Mouse (Mus musculus): ENCODE results near the gene Dcun1d2. TPM values are rescaled to one million over a fixed set of nuclear protein-coding genes. Genes with fewer than 3 reads are reported as not detected.
A peak's percentile ranks its signal among the peaks of the same experiment; 100 is the strongest.

Gene Dcun1d2
- polyA plus RNA-seq, 1 experiment from 2014 or later: 14.4 TPM

DNA sequence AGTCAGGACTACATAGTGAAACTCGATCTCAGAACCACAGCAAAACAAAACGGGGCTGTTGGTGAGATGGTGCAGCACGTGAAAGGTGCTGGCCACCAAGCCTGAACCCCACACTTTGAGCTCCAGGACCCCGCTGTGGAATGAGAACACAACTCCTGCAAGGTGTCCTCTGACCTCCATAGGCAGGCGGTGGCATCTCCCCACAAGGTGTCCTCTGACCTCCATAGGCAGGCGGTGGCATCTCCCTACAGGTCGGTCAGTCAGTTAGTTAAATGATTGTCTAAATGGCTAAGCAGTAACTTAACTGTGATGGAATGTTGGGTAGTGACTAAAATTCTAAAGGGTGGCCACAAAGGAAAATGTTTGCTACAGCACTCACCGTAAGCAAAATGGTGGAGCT lies 11.6 kb upstream of the Dcun1d2 start:
- no peak overlapping the region for H3K9ac ChIP-seq
- no peak for ATAC-seq
- 88% methylated on average over 8 of the region's 8 CpGs for WGBS (ENCODE audit: insufficient replicate concordance)
- no peak overlapping the region for H3K27ac ChIP-seq
- no peak overlapping the region for H3K4me2 ChIP-seq
- no peaks in the 10 kb centered on the region for H3K27me3 ChIP-seq (replicated peaks)
- H3K36me3 ChIP-seq: peaks cover 66% of the 10 kb centered on the region
- H3K4me1 ChIP-seq: no peaks in the 10 kb centered on the region
- H3K9me3 ChIP-seq (replicated peaks): 0 out of 2 replicates have a peak, but pooled peaks cover 5% of the 10 kb centered on the region
- H3K4me3 ChIP-seq: no peak overlapping the region

DNA sequence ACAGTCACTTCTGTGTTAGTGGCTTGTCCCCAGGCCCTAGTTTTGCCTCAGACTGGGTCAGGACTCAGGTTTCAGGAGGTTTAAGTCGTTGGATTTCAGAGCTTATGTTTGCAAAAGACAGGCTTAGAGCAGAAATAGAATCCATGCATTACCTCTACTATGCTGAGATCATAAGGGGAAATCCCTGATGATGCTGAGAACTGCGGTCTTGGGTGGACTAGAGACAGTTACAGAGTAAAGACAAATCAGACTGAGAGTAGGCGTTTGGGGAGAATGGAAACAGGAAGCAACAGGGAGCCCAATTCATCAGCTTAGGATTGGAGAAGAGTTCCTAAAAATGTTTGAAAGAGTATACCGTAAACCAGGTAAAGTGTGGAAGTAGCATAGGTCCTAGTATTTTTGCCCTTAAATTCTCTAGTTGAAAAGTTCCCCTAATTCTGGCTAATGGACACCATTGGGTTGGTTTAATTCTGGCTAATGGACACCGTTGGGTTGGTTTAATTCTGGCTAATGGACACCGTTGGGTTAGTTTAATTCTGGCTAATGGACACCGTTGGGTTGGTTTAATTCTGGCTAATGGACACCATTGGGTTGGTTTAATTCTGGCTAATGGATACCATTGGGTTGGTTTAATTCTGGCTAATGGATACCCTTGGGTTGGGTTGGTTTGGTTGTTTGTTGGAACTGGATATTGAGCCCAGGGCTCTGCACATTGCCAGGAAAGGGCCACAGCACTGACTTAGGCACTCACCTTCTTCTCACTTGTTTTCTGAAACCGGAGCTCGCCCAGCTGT lies 5.9 kb upstream of the Dcun1d2 start:
- Histone ChIP-seq H3K4me1 (peaks cover 10% of the 10 kb centered on the region), H3K9me3 (replicated peaks) (no peaks in the 10 kb centered on the region), H3K27me3 (replicated peaks) (no peaks in the 10 kb centered on the region), H3K4me3 (no peak overlapping the region), H3K27ac (no peak overlapping the region), H3K36me3 (peaks cover 57% of the 10 kb centered on the region), H3K9ac (no peak overlapping the region), H3K4me2 (no peak overlapping the region)
- WGBS (ENCODE audit: insufficient replicate concordance): 81% methylated on average over 9 of the region's 9 CpGs
- ATAC-seq: no peak

DNA sequence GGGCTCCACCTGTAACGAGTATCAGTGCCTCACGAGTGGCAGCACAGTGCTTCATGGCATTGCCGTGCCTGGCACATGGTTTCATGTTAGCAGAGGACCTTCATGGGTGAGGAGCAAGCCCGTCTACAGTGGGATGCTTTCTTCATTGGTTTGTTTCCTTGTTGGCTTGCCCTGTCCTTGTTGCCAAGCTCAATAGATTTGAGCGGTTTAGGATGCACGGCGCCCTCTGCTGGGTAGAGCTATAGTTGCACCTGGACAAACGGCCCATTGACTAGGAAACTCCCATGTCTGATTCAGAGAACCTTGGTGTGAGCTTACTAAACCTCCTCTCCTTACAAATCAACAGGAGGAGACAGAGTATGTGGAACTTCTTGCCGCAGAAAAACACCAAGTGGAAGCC lies 4.4 kb upstream of the Dcun1d2 start:
- H3K9ac ChIP-seq: no peak overlapping the region
- H3K27ac ChIP-seq: no peak overlapping the region
- H3K27me3 ChIP-seq (replicated peaks): no peaks in the 10 kb centered on the region
- H3K4me3 ChIP-seq: no peak overlapping the region
- 27% methylated on average over 9 of the region's 9 CpGs for WGBS (ENCODE audit: insufficient replicate concordance)
- ATAC-seq: no peak
- peaks cover 15% of the 10 kb centered on the region for H3K4me1 ChIP-seq
- no peaks in the 10 kb centered on the region for H3K9me3 ChIP-seq (replicated peaks)
- H3K4me2 ChIP-seq: no peak overlapping the region
- peaks cover 53% of the 10 kb centered on the region for H3K36me3 ChIP-seq

DNA sequence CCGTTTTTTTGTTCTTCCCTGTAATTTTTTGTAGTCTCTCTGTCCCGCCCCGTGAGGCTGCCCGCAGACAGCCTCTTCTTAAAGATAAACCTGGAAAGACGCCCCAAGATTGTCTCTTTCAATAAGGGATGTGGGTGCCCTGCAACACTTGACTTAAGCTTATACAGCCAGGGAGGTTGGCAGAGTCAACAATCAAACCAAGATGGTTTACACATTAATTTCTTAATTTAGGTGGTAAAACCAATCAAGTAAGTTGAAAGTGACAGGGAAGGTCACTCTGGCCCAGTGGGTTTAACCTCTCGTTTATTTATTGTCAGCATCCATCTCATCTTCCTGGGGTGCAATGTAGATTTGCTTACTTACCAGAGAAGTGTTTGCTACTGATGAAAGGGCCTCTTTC lies 715 bp upstream of the Dcun1d2 start:
- peak overlapping the region; percentile 99 for H3K4me2 ChIP-seq
- peak overlapping the region; percentile 71 for H3K4me3 ChIP-seq
- H3K9me3 ChIP-seq (replicated peaks): no peaks in the 10 kb centered on the region
- H3K9ac ChIP-seq: peak overlapping the region; percentile 87
- ATAC-seq: no peak
- peak overlapping the region; percentile 100; the same call in 1 of the 2 replicates for H3K27ac ChIP-seq
- WGBS (ENCODE audit: insufficient replicate concordance): 5% methylated on average over 6 of the region's 6 CpGs
- no peaks in the 10 kb centered on the region for H3K27me3 ChIP-seq (replicated peaks)
- H3K36me3 ChIP-seq: peaks cover 18% of the 10 kb centered on the region; the same call in 1 of the 2 replicates
- peaks cover 35% of the 10 kb centered on the region for H3K4me1 ChIP-seq

DNA sequence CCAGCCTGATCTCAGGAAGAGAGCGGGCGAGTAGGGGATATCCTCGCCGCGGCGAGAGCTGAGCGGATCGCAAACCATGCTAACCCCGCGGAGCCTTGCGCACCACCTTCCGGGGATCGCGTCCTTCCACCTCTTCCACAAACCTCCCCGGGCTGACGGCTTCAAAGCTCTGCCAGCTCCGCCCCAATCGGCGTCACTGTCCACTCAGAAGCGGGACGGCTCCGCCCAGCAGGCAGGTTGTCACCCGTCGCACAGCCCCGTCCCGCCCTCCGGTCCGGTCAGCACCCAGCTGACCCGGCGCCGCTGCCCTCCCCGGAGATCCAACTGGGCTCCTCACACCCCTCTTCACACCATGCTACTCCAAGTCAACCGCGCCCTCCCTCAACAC lies 633 bp downstream of the Dcun1d2 start:
- 0 out of 2 replicates have a peak, but pooled peaks cover 4% of the 10 kb centered on the region for H3K9me3 ChIP-seq (replicated peaks)
- peak overlapping the region; percentile 99 for H3K4me2 ChIP-seq
- peaks cover 11% of the 10 kb centered on the region; the same call in 1 of the 2 replicates for H3K36me3 ChIP-seq
- peak overlapping the region; percentile 71 for H3K4me3 ChIP-seq
- peak overlapping the region; percentile 87 for H3K9ac ChIP-seq
- no peaks in the 10 kb centered on the region for H3K27me3 ChIP-seq (replicated peaks)
- peak overlapping the region; percentile 100 for H3K27ac ChIP-seq
- peaks cover 34% of the 10 kb centered on the region for H3K4me1 ChIP-seq
- ATAC-seq: peak; percentile 87
- WGBS (ENCODE audit: insufficient replicate concordance): 0% methylated on average over 28 of the region's 34 CpGs

DNA sequence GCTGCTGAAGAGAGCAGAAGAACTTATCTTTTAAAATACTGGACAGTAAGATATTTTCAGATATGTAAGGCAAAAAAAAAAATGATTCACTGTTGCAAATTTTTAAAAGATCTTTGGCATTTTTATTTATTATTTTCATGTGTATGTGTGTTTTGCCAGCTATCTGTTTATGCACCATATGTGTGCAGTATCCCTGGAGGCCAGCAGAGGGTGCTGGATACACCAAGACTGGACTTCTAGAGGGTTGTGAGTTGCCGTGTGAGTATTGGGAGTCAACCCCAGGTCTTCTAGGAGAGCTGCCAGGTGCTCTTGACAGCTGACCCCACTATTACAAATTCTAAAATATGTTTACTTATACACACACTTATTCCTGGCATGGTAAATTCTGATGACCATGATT lies 4.7 kb downstream of the Dcun1d2 start:
- Histone ChIP-seq H3K9me3 (replicated peaks) (0 out of 2 replicates have a peak, but pooled peaks cover 4% of the 10 kb centered on the region), H3K36me3 (peaks cover 6% of the 10 kb centered on the region), H3K27me3 (replicated peaks) (no peaks in the 10 kb centered on the region), H3K4me2 (no peak overlapping the region), H3K4me3 (no peak overlapping the region), H3K9ac (no peak overlapping the region), H3K27ac (no peak overlapping the region), H3K4me1 (peaks cover 20% of the 10 kb centered on the region)
- ATAC-seq: no peak
- WGBS (ENCODE audit: insufficient replicate concordance): 81% methylated on average over 1 of the region's 1 CpGs

DNA sequence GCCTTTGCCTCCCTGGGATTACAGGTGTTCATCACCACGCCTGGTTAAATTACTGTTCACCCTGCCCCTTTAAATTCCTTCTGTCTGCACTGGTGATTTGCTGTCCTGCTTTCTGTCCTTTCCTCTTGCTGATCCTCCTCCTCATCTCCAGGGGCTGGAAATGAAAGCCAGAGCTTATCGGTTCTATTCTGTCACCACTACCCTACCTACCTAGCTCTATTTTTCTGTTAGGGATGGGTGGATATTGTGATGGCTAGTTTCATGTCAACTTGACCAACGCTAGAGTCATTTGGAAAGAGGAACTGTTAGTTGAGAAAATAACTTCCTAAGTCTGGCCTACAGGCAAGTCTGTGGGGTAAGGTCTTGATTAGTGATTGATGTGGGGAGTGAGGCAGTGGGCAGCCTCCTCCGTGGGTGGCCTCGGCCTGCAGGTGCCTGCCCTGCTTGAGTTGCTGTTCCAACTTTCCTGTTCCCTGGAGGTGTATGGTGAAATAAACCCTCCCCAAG lies 10.9 kb downstream of the Dcun1d2 start:
- no peak overlapping the region for H3K4me3 ChIP-seq
- H3K27me3 ChIP-seq (replicated peaks): no peaks in the 10 kb centered on the region
- H3K27ac ChIP-seq: no peak overlapping the region
- 65% methylated on average over 5 of the region's 5 CpGs for WGBS (ENCODE audit: insufficient replicate concordance)
- H3K9me3 ChIP-seq (replicated peaks): no peaks in the 10 kb centered on the region
- H3K9ac ChIP-seq: no peak overlapping the region
- ATAC-seq: no peak
- no peak overlapping the region for H3K4me2 ChIP-seq
- peaks cover 35% of the 10 kb centered on the region for H3K36me3 ChIP-seq
- H3K4me1 ChIP-seq: no peaks in the 10 kb centered on the region

DNA sequence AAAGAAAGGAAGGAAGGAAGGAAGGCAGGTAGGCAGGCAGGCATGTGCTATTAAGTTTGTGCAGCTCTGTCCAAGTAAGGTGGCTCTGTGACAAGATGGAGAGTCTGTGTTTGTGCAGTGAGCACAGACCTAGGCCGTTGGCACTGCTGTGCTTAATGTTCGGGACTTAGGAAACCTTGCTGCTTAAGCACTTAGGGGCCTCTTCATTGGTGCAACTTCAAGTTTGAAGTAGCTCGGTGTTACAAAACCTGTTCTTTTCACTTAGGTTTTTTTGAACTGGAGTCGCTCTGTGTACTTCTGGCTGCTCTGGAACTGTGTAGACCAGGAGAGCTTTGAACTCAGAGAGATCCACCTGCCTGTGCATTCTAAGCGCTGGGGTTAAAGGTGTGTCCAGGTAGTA lies 15.1 kb downstream of the Dcun1d2 start:
- Histone ChIP-seq H3K27me3 (replicated peaks) (no peaks in the 10 kb centered on the region), H3K9ac (no peak overlapping the region), H3K4me3 (no peak overlapping the region), H3K9me3 (replicated peaks) (no peaks in the 10 kb centered on the region), H3K4me2 (no peak overlapping the region), H3K27ac (no peak overlapping the region), H3K36me3 (peaks cover 57% of the 10 kb centered on the region), H3K4me1 (no peaks in the 10 kb centered on the region)
- WGBS (ENCODE audit: insufficient replicate concordance): 76% methylated on average over 5 of the region's 5 CpGs
- no peak for ATAC-seq

DNA sequence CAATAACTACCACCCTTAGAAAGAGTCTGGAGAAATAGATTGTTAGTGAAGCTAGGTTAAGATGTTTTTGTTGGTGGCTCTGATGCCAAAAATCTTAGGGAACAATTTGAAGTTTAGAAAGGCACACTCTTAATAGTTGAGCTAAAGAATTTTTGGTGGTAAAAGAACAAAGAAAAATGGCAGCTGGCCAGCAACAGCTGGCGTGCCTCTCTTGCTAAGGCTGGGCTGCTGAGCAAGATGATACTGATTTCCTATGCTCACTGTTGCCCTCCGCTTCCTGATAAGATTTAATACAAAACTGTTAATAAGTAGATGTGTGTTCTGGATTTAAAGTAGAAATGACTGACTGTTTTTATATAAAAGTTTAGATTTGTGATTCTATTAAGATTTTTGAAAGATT lies 20.4 kb downstream of the Dcun1d2 start:
- H3K4me3 ChIP-seq: no peak overlapping the region
- H3K36me3 ChIP-seq: peaks cover 45% of the 10 kb centered on the region
- no peaks in the 10 kb centered on the region for H3K27me3 ChIP-seq (replicated peaks)
- no peak overlapping the region for H3K27ac ChIP-seq
- no peak overlapping the region for H3K9ac ChIP-seq
- WGBS (ENCODE audit: insufficient replicate concordance): 79% methylated on average over 2 of the region's 2 CpGs
- no peak for ATAC-seq
- H3K9me3 ChIP-seq (replicated peaks): no peaks in the 10 kb centered on the region
- no peak overlapping the region for H3K4me2 ChIP-seq
- H3K4me1 ChIP-seq: peaks cover 12% of the 10 kb centered on the region; the same call in 1 of the 2 replicates

DNA sequence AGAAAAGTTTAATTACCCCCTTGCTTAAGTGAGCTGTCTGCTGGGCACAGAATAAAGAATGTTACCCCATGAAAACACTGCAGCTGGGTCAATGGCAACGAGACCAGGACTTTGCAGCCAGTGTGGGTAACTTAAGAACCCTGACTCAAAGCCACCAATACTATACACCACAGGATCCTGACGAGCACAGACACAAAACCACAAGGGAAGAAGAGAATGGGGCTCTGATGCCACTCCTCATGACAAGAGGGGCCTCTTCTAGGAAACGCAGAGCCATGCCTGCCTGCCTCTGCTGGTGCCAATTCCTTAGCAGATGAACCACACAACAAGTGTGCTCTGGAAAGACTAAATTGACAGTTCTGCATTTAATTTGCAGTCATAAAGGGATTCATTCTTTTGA lies 24.6 kb downstream of the Dcun1d2 start:
- Histone ChIP-seq H3K36me3 (peaks cover 24% of the 10 kb centered on the region), H3K27ac (no peak overlapping the region), H3K9me3 (replicated peaks) (no peaks in the 10 kb centered on the region), H3K9ac (no peak overlapping the region), H3K4me2 (no peak overlapping the region), H3K4me3 (no peak overlapping the region), H3K27me3 (replicated peaks) (no peaks in the 10 kb centered on the region), H3K4me1 (peaks cover 12% of the 10 kb centered on the region; the same call in 1 of the 2 replicates)
- 22% methylated on average over 3 of the region's 3 CpGs for WGBS (ENCODE audit: insufficient replicate concordance)
- ATAC-seq: no peak

DNA sequence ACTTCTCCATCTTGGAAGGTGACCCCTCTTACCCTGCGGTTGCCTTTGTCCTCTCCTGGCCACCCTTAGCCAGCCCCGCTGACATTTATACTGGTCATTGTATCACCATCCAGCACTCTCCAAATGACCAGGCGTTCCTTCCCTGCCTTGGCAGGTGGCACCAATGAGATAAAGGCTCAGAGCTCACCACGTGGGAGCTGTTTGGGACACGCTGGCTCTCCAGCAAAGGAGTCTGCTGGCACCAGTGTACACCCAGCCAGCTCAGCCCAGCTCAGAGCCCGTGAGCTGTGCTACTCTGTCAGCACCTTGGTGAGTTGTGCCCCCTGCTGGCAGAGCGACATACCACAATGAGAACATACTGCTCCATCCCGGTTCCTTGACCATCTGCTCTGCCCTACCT lies 33.9 kb downstream of the Dcun1d2 start, which contains the start of gene Adprhl1:
Gene Adprhl1 (minus strand): TSS at position 144 of the 400 bp plus-strand sequence.
- Histone ChIP-seq H3K4me2 (no peak within 1 kb of the TSS), H3K36me3 (peaks cover 30% of the 10 kb centered on the region), H3K27me3 (replicated peaks) (no peaks in the 10 kb centered on the region), H3K4me3 (no peak within 1 kb of the TSS), H3K27ac (no peak within 1 kb of the TSS), H3K4me1 (no peaks in the 10 kb centered on the region), H3K9ac (no peak within 1 kb of the TSS), H3K9me3 (replicated peaks) (no peaks in the 10 kb centered on the region)
- peak; percentile 69 for ATAC-seq
- WGBS (ENCODE audit: insufficient replicate concordance): 28% methylated on average over 8 of the region's 8 CpGs

DNA sequence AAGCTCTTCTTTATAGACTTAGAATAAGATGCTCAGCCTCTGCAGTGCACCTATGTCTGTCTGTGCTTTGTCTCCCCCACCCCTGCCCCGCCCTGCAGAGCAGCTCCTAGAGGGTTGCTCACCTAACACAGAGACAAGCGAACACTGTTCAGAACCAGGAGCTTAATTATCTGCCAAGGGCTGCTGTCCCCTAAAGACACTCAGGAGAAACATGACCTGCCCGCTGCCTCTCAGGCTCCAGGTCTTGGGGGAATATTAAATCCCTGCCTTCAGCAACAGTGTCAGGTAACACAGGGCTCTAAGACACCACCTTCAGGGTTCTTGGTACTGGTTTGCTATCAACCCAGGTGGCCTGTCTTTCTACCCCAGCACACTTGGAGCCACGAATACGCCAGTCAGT lies 34.5 kb downstream of the Dcun1d2 start:
- Histone ChIP-seq H3K4me3 (no peak overlapping the region), H3K9ac (no peak overlapping the region), H3K36me3 (peaks cover 29% of the 10 kb centered on the region), H3K27me3 (replicated peaks) (no peaks in the 10 kb centered on the region), H3K4me2 (no peak overlapping the region), H3K27ac (no peak overlapping the region), H3K9me3 (replicated peaks) (no peaks in the 10 kb centered on the region), H3K4me1 (no peaks in the 10 kb centered on the region)
- WGBS (ENCODE audit: insufficient replicate concordance): 69% methylated on average over 5 of the region's 5 CpGs
- no peak for ATAC-seq

Data from liver, embryonic 12.5 days (tissue).